Mouse (Mus musculus): Measurements from ENCODE around the gene Trim2. TPM values are rescaled to one million over a fixed set of nuclear protein-coding genes. Genes with fewer than 3 reads are reported as not detected.

Trim2 gene
- polyA plus RNA-seq, 1 experiment from 2014 or later: 31.7 TPM

GRCm38 (mm10) chr3:84337585-84337984, 30.9 kb upstream of the Trim2 start:
- Histone ChIP-seq H3K4me3 (replicated peaks) (no peak overlapping the region), H3K36me3 (no peaks in the 10 kb centered on the region), H3K27ac (no peak overlapping the region), H3K9ac (no peak overlapping the region), H3K9me3 (no peaks in the 10 kb centered on the region), H3K27me3 (replicated peaks) (no peaks in the 10 kb centered on the region), H3K4me1 (peaks cover 15% of the 10 kb centered on the region; the same call in 1 of the 2 replicates), H3K4me2 (peak overlapping the region; percentile 29; the same call in 1 of the 2 replicates)
- WGBS: 37% methylated on average over 11 of the region's 11 CpGs
- peak; percentile 38; the same call in 1 of the 2 replicates for ATAC-seq (ENCODE audit: insufficient read depth, low FRiP score, low read depth)

- no peak for ATAC-seq (ENCODE audit: insufficient read depth, low FRiP score, low read depth)
- Histone ChIP-seq H3K27ac (no peak overlapping the region), H3K9ac (no peak overlapping the region), H3K27me3 (replicated peaks) (no peaks in the 10 kb centered on the region), H3K4me3 (replicated peaks) (no peak overlapping the region), H3K4me2 (no peak overlapping the region), H3K4me1 (peaks cover 15% of the 10 kb centered on the region; the same call in 1 of the 2 replicates), H3K36me3 (no peaks in the 10 kb centered on the region), H3K9me3 (no peaks in the 10 kb centered on the region)
- WGBS: 85% methylated on average over 12 of the region's 12 CpGs
Measured at GRCm38 (mm10) chr3:84336342-84336741, 29.7 kb upstream of the Trim2 start.

GRCm38 (mm10) chr3:84335421-84336073, 28.9 kb upstream of the Trim2 start:
- no peaks in the 10 kb centered on the region for H3K36me3 ChIP-seq
- no peaks in the 10 kb centered on the region for H3K27me3 ChIP-seq (replicated peaks)
- H3K4me1 ChIP-seq: peaks cover 15% of the 10 kb centered on the region; the same call in 1 of the 2 replicates
- no peak overlapping the region for H3K9ac ChIP-seq
- no peak for ATAC-seq (ENCODE audit: insufficient read depth, low FRiP score, low read depth)
- no peaks in the 10 kb centered on the region for H3K9me3 ChIP-seq
- WGBS: 50% methylated on average over 8 of the region's 8 CpGs
- H3K4me2 ChIP-seq: no peak overlapping the region
- H3K4me3 ChIP-seq (replicated peaks): no peak overlapping the region
- H3K27ac ChIP-seq: no peak overlapping the region

- peak overlapping the region; percentile 44 for H3K4me2 ChIP-seq
- ATAC-seq (ENCODE audit: insufficient read depth, low FRiP score, low read depth): no peak
- no peaks in the 10 kb centered on the region for H3K9me3 ChIP-seq
- peak overlapping the region; percentile 17 for H3K4me3 ChIP-seq (replicated peaks)
- H3K27ac ChIP-seq: peak overlapping the region; percentile 16; the same call in 1 of the 2 replicates
- H3K36me3 ChIP-seq: no peaks in the 10 kb centered on the region
- H3K4me1 ChIP-seq: peaks cover 15% of the 10 kb centered on the region; the same call in 1 of the 2 replicates
- H3K27me3 ChIP-seq (replicated peaks): no peaks in the 10 kb centered on the region
- 16% methylated on average over 20 of the region's 20 CpGs for WGBS
- no peak overlapping the region for H3K9ac ChIP-seq
Measured at GRCm38 (mm10) chr3:84334771-84335420, 28.2 kb upstream of the Trim2 start.

GRCm38 (mm10) chr3:84333400-84334349, 27.0 kb upstream of the Trim2 start:
- Histone ChIP-seq H3K9me3 (no peaks in the 10 kb centered on the region), H3K36me3 (no peaks in the 10 kb centered on the region), H3K4me2 (no peak overlapping the region), H3K9ac (no peak overlapping the region), H3K27me3 (replicated peaks) (no peaks in the 10 kb centered on the region), H3K4me1 (peaks cover 15% of the 10 kb centered on the region; the same call in 1 of the 2 replicates), H3K4me3 (replicated peaks) (no peak overlapping the region), H3K27ac (peak overlapping the region; percentile 38; the same call in 1 of the 2 replicates)
- no peak; the same call in 1 of the 2 replicates for ATAC-seq (ENCODE audit: insufficient read depth, low FRiP score, low read depth)
- 40% methylated on average over 22 of the region's 22 CpGs for WGBS

GRCm38 (mm10) chr3:84330210-84330609, 23.5 kb upstream of the Trim2 start:
- Histone ChIP-seq H3K27ac (no peak overlapping the region), H3K4me3 (replicated peaks) (no peak overlapping the region)

GRCm38 (mm10) chr3:84324967-84325441, 18.3 kb upstream of the Trim2 start:
- Histone ChIP-seq H3K4me3 (replicated peaks) (no peak overlapping the region), H3K9me3 (no peaks in the 10 kb centered on the region), H3K4me2 (no peak overlapping the region), H3K27me3 (replicated peaks) (no peaks in the 10 kb centered on the region), H3K9ac (no peak overlapping the region), H3K27ac (no peak overlapping the region), H3K36me3 (no peaks in the 10 kb centered on the region), H3K4me1 (no peaks in the 10 kb centered on the region)
- peak; percentile 39; the same call in 1 of the 2 replicates for ATAC-seq (ENCODE audit: insufficient read depth, low FRiP score, low read depth)
- 76% methylated on average over 12 of the region's 12 CpGs for WGBS

More at GRCm38 (mm10) chr3:84330210-84330609, 23.5 kb upstream of the Trim2 start:
- no peaks in the 10 kb centered on the region for H3K27me3 ChIP-seq (replicated peaks)
- no peak overlapping the region for H3K4me2 ChIP-seq
- no peaks in the 10 kb centered on the region for H3K9me3 ChIP-seq
- 60% methylated on average over 2 of the region's 2 CpGs for WGBS
- ATAC-seq (ENCODE audit: insufficient read depth, low FRiP score, low read depth): no peak
- H3K36me3 ChIP-seq: no peaks in the 10 kb centered on the region
- H3K4me1 ChIP-seq: peaks cover 15% of the 10 kb centered on the region; the same call in 1 of the 2 replicates
- H3K9ac ChIP-seq: no peak overlapping the region

- no peaks in the 10 kb centered on the region for H3K27me3 ChIP-seq (replicated peaks)
- no peaks in the 10 kb centered on the region for H3K4me1 ChIP-seq
- no peak overlapping the region for H3K4me2 ChIP-seq
- 23% methylated on average over 3 of the region's 3 CpGs for WGBS
- H3K36me3 ChIP-seq: no peaks in the 10 kb centered on the region
- H3K9me3 ChIP-seq: no peaks in the 10 kb centered on the region
- H3K27ac ChIP-seq: no peak overlapping the region
- ATAC-seq (ENCODE audit: insufficient read depth, low FRiP score, low read depth): no peak
- no peak overlapping the region for H3K4me3 ChIP-seq (replicated peaks)
- H3K9ac ChIP-seq: no peak overlapping the region
Measured at GRCm38 (mm10) chr3:84324478-84324877, 17.8 kb upstream of the Trim2 start.

- H3K9me3 ChIP-seq: no peaks in the 10 kb centered on the region
- no peak overlapping the region for H3K27ac ChIP-seq
- ATAC-seq (ENCODE audit: insufficient read depth, low FRiP score, low read depth): no peak
- no peak overlapping the region for H3K4me2 ChIP-seq
- H3K36me3 ChIP-seq: no peaks in the 10 kb centered on the region
- no peaks in the 10 kb centered on the region for H3K27me3 ChIP-seq (replicated peaks)
- no peaks in the 10 kb centered on the region for H3K4me1 ChIP-seq
- H3K9ac ChIP-seq: no peak overlapping the region
- 27% methylated on average over 6 of the region's 6 CpGs for WGBS
- no peak overlapping the region for H3K4me3 ChIP-seq (replicated peaks)
Measured at GRCm38 (mm10) chr3:84324000-84324399, 17.3 kb upstream of the Trim2 start.

- H3K4me3 ChIP-seq (replicated peaks): no peak overlapping the region
- no peaks in the 10 kb centered on the region for H3K27me3 ChIP-seq (replicated peaks)
- no peaks in the 10 kb centered on the region for H3K36me3 ChIP-seq
- H3K9me3 ChIP-seq: no peaks in the 10 kb centered on the region
- H3K27ac ChIP-seq: no peak overlapping the region
- no peak for ATAC-seq (ENCODE audit: insufficient read depth, low FRiP score, low read depth)
- 0 out of 2 replicates have a peak, but pooled peaks cover 5% of the 10 kb centered on the region for H3K4me1 ChIP-seq
- no peak overlapping the region for H3K9ac ChIP-seq
- no peak overlapping the region for H3K4me2 ChIP-seq
- WGBS: 74% methylated on average over 3 of the region's 3 CpGs
Measured at GRCm38 (mm10) chr3:84319504-84319903, 12.8 kb upstream of the Trim2 start.

GRCm38 (mm10) chr3:84318865-84319264, 12.2 kb upstream of the Trim2 start:
- no peak overlapping the region for H3K4me2 ChIP-seq

More at GRCm38 (mm10) chr3:84318865-84319264, 12.2 kb upstream of the Trim2 start:
- Histone ChIP-seq H3K4me1 (0 out of 2 replicates have a peak, but pooled peaks cover 5% of the 10 kb centered on the region), H3K9me3 (no peaks in the 10 kb centered on the region), H3K4me3 (replicated peaks) (no peak overlapping the region), H3K9ac (no peak overlapping the region), H3K27me3 (replicated peaks) (no peaks in the 10 kb centered on the region), H3K36me3 (no peaks in the 10 kb centered on the region), H3K27ac (no peak overlapping the region)
- WGBS: 81% methylated on average over 4 of the region's 4 CpGs
- no peak for ATAC-seq (ENCODE audit: insufficient read depth, low FRiP score, low read depth)
